Mouse (Mus musculus) heart, embryonic 13.5 days (tissue): ENCODE results near the gene Scfd2. TPM values are rescaled to one million over a fixed set of nuclear protein-coding genes. Genes with fewer than 3 reads are reported as not detected.

ENCODE experiments used
- ATAC-seq: fragments of 200-750 bp; cut with Nextera tagmentation; 2 replicates; pipeline ENCODE4 v1.8.0; 2017; ENCODE audit warnings: moderate TSS enrichment; ENCODE audit not compliant: insufficient number of reproducible peaks, low FRiP score, low TSS enrichment; ENCODE audit errors: extremely low read depth
- H3K27ac ChIP-seq: fragments of 300-500 bp; sonication (generic); replicated peaks from 2 replicates; pipeline ENCODE4 v1.5.1; 2015; ENCODE audit warnings: moderate library complexity, mild to moderate bottlenecking, inconsistent platforms
- H3K27me3 ChIP-seq: fragments of 300-500 bp; sonication (generic); replicated peaks from 2 replicates; pipeline ENCODE4 v1.6.1; 2015; ENCODE audit warnings: mild to moderate bottlenecking, inconsistent platforms
- H3K36me3 ChIP-seq: fragments of 300-500 bp; sonication (generic); 2 replicates; pipeline ENCODE4 v1.6.1; 2015; ENCODE audit warnings: mild to moderate bottlenecking, inconsistent platforms
- H3K4me1 ChIP-seq: fragments of 300-500 bp; sonication (generic); 2 replicates; pipeline ENCODE4 v1.6.1; 2015; ENCODE audit warnings: inconsistent platforms
- H3K4me2 ChIP-seq: fragments of 300-500 bp; sonication (generic); 2 replicates; pipeline ENCODE4 v1.6.1; 2015; ENCODE audit warnings: inconsistent platforms, mild to moderate bottlenecking, moderate library complexity
- H3K4me3 ChIP-seq: fragments of 300-500 bp; sonication (generic); 2 replicates; pipeline ENCODE4 v1.5.1; 2015; ENCODE audit warnings: moderate library complexity, mild to moderate bottlenecking, inconsistent platforms
- H3K9ac ChIP-seq: fragments of 300-500 bp; sonication (generic); 2 replicates; pipeline ENCODE4 v1.6.1; 2015; ENCODE audit warnings: inconsistent platforms, mild to moderate bottlenecking, moderate library complexity
- H3K9me3 ChIP-seq: fragments of 300-500 bp; sonication (generic); 2 replicates; pipeline ENCODE4 v1.6.1; 2016; ENCODE audit warnings: inconsistent platforms
- WGBS: fragments of 180-500 bp; shearing (Covaris S2); methylation state at CpG from one replicate; pipeline ENCODE4 v1.1.7; 2015; ENCODE audit warnings: mixed read lengths; 5-methylcytosine and 5-hydroxymethylcytosine counted together
- polyA plus RNA-seq: library from polyadenylated mRNA; unstranded; fragments of >200 nt; fragmentation: Nextera tagmentation; extraction: Ambion mirVana; gene quantifications from 2 replicates; pipeline ENCODE4 v1.2.1, GENCODE M21; 2015

The Scfd2 gene
- polyA plus RNA-seq, 1 experiment from 2014 or later, result 12.4 TPM

DNA sequence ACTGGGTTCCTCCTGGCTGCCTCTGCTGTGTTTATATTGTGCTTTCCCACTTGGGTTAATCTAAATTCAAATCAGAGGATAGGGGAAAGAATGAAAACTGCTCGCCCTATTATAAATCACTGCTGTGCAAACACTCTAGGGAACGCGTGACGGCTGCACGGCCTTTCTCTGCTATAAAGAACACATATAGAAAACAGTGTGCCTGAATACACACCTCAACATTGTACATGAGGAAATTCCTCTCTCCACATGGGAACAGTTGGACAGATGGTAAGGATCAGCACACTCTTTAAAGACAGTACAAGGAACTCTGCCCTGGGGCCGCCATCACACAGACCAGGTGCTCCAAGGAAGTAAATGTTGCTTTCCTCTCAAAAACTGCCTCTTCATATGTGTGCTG is 166.2 kb downstream of the Scfd2 start:
- no peak for ATAC-seq
- Histone ChIP-seq H3K27me3 (no peaks in the 10 kb centered on the region), H3K27ac (no peak overlapping the region), H3K4me2 (no peak overlapping the region), H3K9ac (no peak overlapping the region), H3K9me3 (no peaks in the 10 kb centered on the region), H3K4me3 (no peak overlapping the region), H3K36me3 (no peaks in the 10 kb centered on the region), H3K4me1 (peaks cover 40% of the 10 kb centered on the region)
- 76% methylated on average over 6 of the region's 6 CpGs for WGBS

DNA sequence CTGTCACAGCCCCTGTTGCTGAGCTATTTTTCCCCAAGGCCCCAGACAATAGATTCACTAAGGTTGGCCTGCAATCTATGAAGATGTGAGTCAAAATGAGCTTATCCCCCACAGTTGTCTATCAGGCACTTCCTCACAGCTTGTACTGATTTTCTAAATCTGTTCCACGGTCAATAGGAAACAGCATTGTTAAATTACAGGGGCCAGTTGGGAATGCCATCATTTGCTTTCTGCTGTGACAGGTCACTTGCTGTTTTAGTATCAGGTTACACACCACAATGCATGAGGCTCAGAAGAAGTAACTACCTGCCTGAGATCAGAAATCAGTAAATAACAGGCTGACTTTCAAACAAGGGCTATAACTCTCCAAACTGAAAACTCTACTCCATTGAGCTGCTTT is 168.3 kb downstream of the Scfd2 start:
- H3K4me1 ChIP-seq, result peaks cover 44% of the 10 kb centered on the region
- WGBS, result 23% methylated on average over 1 of the region's 1 CpGs
- ATAC-seq, result no peak

DNA sequence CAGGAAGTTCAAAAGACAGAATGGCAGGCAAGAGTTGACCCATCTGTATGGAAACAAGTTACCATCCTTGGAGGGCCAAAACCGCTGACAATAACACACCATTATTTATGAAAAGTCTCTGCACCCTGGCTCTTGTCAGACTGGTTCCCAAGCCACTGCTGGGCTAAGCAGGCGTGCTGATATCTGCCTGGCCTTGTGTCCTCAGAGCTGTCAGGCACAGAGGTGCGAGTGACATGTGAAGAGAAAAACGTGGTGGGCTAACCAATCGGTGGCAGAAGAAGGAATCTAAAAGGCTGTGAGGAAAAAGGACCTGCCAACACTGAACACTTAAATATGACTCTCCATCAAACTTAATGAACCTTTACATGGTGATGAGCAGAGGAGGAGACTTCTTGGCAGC is 170.0 kb downstream of the Scfd2 start:
- Histone ChIP-seq H3K27ac (peak overlapping the region; percentile 89), H3K4me3 (no peak overlapping the region), H3K9me3 (no peaks in the 10 kb centered on the region), H3K4me1 (peaks cover 45% of the 10 kb centered on the region), H3K27me3 (no peaks in the 10 kb centered on the region), H3K9ac (no peak overlapping the region), H3K4me2 (no peak overlapping the region), H3K36me3 (no peaks in the 10 kb centered on the region)
- 10% methylated on average over 5 of the region's 5 CpGs for WGBS
- no peak; the same call in 1 of the 2 replicates for ATAC-seq

More for the DNA sequence above, 168.3 kb downstream of the Scfd2 start:
- Histone ChIP-seq H3K36me3 (no peaks in the 10 kb centered on the region), H3K9ac (no peak overlapping the region), H3K27ac (no peak overlapping the region), H3K4me3 (no peak overlapping the region), H3K27me3 (no peaks in the 10 kb centered on the region), H3K9me3 (no peaks in the 10 kb centered on the region), H3K4me2 (no peak overlapping the region)

DNA sequence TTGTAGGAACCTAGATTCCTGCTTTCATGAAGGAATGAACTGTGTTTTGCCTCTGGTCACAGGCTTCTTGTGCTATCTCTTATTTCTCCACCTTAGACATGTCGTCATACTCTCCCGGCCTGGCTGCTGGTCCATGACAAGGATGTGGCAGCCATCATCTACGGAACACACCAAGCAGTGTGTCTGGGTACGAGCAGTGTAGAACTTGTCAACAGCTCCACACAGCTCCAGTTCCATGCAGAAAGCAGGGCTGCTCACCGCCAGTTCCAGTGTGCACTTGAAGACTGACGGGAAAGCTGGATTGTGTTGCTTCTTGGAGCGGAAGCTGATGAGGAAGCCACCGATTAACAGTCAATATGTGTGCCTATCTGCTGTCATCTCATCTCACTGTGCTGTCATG is 173.5 kb downstream of the Scfd2 start:
- no peaks in the 10 kb centered on the region for H3K36me3 ChIP-seq
- H3K27ac ChIP-seq, result peak overlapping the region; percentile 58
- no peaks in the 10 kb centered on the region for H3K9me3 ChIP-seq
- peaks cover 40% of the 10 kb centered on the region for H3K4me1 ChIP-seq
- H3K9ac ChIP-seq, result no peak overlapping the region
- H3K4me3 ChIP-seq, result no peak overlapping the region
- ATAC-seq, result peak; percentile 14; the same call in 1 of the 2 replicates
- WGBS, result 37% methylated on average over 8 of the region's 8 CpGs
- peak overlapping the region; percentile 27; the same call in 1 of the 2 replicates for H3K4me2 ChIP-seq
- no peaks in the 10 kb centered on the region for H3K27me3 ChIP-seq

DNA sequence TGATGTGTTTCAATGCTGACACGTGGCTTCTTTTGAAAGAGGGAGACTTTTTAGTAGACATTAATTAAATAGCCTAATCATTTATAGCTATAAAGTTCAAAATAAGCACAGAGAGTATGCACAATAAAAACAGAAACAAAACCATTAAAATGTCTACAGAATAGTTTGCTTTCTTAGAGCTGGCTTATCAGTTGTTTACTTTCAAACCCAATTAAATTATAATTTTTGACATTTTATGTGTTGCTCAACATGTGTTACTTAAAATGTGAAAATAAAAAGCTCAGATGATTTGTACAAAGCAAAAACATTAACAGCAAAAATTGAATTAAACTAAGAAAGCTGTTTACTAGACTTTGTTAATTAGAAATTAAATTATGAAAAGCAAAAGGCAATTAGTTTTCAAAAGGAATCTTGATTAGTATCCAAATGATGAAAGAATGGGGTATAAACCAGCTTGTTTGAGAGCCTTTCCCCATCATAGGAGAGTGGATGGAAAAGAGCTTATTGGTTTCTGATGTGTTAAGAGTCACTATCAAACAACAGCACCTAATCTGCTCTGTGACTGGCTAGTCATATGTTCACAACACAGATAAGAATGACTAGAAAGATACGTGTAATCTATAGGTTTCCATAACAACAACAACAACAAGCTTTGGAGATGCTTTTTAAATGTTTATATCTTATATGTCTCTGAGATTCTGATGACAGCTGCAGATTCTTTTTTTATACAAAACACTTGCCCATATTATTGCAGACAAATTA is 176.0 kb downstream of the Scfd2 start:
- H3K36me3 ChIP-seq, result no peaks in the 10 kb centered on the region
- H3K9me3 ChIP-seq, result no peaks in the 10 kb centered on the region
- WGBS, result 50% methylated on average over 2 of the region's 2 CpGs
- no peak overlapping the region for H3K27ac ChIP-seq
- no peak overlapping the region for H3K4me3 ChIP-seq
- H3K4me2 ChIP-seq, result no peak overlapping the region
- ATAC-seq, result no peak
- peaks cover 24% of the 10 kb centered on the region for H3K4me1 ChIP-seq
- no peak overlapping the region for H3K9ac ChIP-seq
- H3K27me3 ChIP-seq, result no peaks in the 10 kb centered on the region

DNA sequence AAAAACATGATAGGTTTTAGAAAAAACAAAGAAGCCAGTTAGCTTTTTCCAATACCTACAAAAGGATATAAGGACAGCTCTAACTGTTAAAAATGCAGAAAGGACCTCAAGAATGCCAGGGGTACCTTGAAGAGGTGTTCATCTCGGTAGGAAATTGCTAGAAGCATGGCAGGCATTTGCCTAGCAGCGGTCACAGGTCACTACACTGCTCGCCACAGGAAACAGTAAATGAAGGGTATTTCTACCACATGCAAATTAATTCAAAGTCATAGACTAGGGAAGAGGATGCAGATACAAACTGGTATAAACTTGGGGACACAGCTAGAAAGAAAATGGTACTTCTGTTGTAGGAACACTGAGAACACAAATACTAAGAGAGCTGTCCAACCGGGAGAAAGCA is 180.7 kb downstream of the Scfd2 start:
- H3K36me3 ChIP-seq, result no peaks in the 10 kb centered on the region
- H3K4me1 ChIP-seq, result peaks cover 27% of the 10 kb centered on the region
- 75% methylated on average over 4 of the region's 4 CpGs for WGBS
- no peak overlapping the region for H3K4me2 ChIP-seq
- H3K27ac ChIP-seq, result no peak overlapping the region
- no peaks in the 10 kb centered on the region for H3K27me3 ChIP-seq
- no peak for ATAC-seq
- no peak overlapping the region for H3K9ac ChIP-seq
- no peaks in the 10 kb centered on the region for H3K9me3 ChIP-seq
- H3K4me3 ChIP-seq, result no peak overlapping the region

DNA sequence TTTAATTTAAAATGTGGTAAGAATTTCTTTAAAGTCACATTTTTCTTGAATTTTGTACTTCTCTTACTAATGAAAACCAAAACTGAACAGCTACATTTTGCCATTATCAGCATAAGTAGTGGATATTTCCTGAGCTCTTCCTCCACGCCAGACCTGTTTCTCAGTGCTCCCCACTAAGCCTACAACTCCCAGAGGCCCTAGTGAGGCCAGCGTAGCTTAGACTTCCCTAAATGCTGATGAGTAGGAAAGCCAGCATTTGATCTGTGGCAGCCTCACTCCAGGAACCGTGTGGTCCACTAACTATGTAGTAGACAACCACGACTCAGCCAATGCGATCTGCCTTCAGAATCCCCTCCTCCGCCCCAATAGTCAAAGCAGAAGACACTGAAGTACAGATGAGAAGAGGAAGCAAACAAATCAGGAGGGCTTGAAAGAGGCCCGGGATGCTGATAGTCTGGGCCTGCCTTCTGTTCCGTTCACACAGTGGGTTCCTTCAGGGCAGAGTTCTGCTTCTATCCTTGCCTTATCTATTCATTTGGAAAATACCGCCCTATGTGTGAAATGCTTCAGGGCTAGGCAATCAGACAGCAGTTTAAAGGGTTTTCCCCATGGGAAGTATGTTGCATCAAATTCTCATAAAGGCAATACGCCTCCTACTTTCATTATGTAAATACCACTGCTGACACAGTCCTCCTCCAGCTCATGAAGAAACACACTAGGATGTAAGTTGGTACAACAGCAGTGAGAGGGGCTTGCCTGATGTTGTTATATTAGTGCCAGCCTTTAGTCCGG is 183.3 kb downstream of the Scfd2 start:
- Histone ChIP-seq H3K27ac (no peak overlapping the region), H3K4me3 (no peak overlapping the region), H3K4me1 (peaks cover 19% of the 10 kb centered on the region), H3K27me3 (no peaks in the 10 kb centered on the region), H3K9ac (no peak overlapping the region), H3K36me3 (no peaks in the 10 kb centered on the region), H3K4me2 (no peak overlapping the region), H3K9me3 (no peaks in the 10 kb centered on the region)
- ATAC-seq, result no peak
- WGBS, result 47% methylated on average over 11 of the region's 11 CpGs

DNA sequence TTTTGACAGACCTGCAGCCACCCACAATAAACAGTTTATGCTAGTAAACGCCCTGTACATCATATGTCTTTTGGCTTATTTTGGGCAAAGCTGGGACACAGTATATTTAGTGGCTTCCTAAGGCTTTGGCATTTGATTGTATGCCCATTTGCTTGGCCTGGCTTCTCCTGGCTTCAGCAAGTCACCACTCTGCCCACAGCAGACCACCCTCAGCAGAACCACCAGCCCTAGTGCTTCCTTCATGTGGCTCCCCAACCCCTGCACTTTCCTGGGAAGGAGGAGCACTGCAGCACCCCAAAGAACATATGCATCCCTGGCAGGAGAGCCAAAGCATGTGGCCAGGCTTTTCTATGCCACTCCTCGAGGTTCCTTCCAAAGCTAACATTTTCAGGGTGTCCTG is 188.5 kb downstream of the Scfd2 start:
- WGBS, result 62% methylated on average over 2 of the region's 2 CpGs
- no peaks in the 10 kb centered on the region for H3K9me3 ChIP-seq
- no peak overlapping the region for H3K27ac ChIP-seq
- no peak overlapping the region for H3K9ac ChIP-seq
- no peak overlapping the region for H3K4me2 ChIP-seq
- H3K27me3 ChIP-seq, result no peaks in the 10 kb centered on the region
- ATAC-seq, result no peak
- H3K4me3 ChIP-seq, result no peak overlapping the region
- H3K4me1 ChIP-seq, result peaks cover 17% of the 10 kb centered on the region
- H3K36me3 ChIP-seq, result no peaks in the 10 kb centered on the region

DNA sequence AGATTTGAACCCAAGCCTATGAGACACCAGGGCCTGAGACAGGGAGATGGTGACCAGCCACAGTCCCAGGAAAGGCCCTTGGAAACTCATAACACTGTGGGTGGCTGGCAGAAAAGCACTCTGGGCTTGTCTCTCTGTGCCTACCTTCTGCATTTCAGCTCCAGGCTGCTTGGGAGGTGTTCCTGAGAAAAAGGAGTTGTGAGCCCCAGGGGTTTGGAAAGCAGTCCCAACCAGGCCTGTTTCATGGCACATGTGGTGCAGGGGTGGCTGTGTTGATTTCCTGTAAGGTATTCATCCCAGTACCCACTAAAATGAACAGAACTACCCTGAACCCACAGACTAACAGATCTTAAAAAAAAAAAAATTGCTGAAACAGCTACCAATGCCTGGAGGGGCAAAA is 189.0 kb downstream of the Scfd2 start:
- no peak overlapping the region for H3K4me3 ChIP-seq
- no peak overlapping the region for H3K9ac ChIP-seq
- no peak for ATAC-seq
- H3K36me3 ChIP-seq, result no peaks in the 10 kb centered on the region
- no peak overlapping the region for H3K27ac ChIP-seq
- peaks cover 17% of the 10 kb centered on the region for H3K4me1 ChIP-seq
- H3K27me3 ChIP-seq, result no peaks in the 10 kb centered on the region
- H3K9me3 ChIP-seq, result no peaks in the 10 kb centered on the region
- H3K4me2 ChIP-seq, result no peak overlapping the region

DNA sequence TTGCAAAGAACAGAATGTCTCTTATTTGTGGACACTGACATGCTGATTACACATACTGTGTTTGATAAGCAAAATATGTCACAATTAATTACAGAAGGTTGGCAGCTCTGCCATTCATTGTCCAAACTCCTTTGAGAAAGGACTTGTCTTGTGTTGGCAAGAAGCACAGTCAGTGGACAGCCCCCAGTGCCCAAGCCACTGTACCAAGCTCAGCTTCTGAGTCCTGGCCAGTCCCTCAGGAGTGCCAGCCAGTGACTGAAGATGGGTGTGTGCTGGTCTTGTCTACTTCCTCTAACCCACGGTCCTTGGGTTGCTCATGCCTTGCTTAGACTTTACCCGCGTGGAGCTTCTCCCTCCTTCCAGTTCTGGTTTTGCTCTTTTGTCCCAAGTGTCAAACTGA is 194.1 kb downstream of the Scfd2 start:
- H3K9ac ChIP-seq, result no peak overlapping the region
- no peak overlapping the region for H3K4me2 ChIP-seq
- H3K27ac ChIP-seq, result 0 out of 2 replicates have a peak overlapping the region, but pooled peaks have one; percentile 13
- H3K36me3 ChIP-seq, result no peaks in the 10 kb centered on the region
- no peak overlapping the region for H3K4me3 ChIP-seq
- no peak for ATAC-seq
- 81% methylated on average over 3 of the region's 3 CpGs for WGBS
- H3K9me3 ChIP-seq, result no peaks in the 10 kb centered on the region
- no peaks in the 10 kb centered on the region for H3K27me3 ChIP-seq
- peaks cover 27% of the 10 kb centered on the region for H3K4me1 ChIP-seq

DNA sequence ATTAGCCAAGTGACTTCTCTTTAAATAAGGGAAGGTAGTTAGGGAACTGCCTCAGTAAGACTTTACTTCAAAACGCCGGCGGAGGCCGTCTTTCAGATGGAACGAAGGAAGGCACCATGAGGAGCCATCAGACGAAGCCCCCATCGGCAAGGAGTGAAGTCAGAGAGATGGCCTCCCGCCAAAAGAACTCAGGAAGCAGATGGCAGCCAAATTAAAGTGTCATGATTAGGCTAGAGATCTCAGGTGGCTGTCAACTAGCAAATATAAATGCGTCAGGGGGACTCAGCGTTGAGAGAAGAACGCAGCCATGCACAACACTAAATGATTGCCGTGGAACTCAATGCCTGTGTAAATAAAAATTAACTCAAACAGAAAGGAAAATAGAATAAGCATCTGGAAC is 194.8 kb downstream of the Scfd2 start:
- H3K9ac ChIP-seq, result no peak overlapping the region
- ATAC-seq, result no peak

More for the DNA sequence above, 194.8 kb downstream of the Scfd2 start:
- Histone ChIP-seq H3K36me3 (no peaks in the 10 kb centered on the region), H3K4me1 (peaks cover 21% of the 10 kb centered on the region), H3K4me3 (no peak overlapping the region), H3K27me3 (no peaks in the 10 kb centered on the region), H3K4me2 (no peak overlapping the region), H3K9me3 (no peaks in the 10 kb centered on the region), H3K27ac (no peak overlapping the region)
- WGBS, result 63% methylated on average over 12 of the region's 12 CpGs
